Mouse (Mus musculus): Measurements from ENCODE around the gene Echdc3.
A peak's percentile ranks its signal among the peaks of the same experiment; 100 is the strongest.

The Echdc3 gene

GRCm38 (mm10) chr2:6220141-6220805 is 7.4 kb upstream of the Echdc3 start:
- peak; percentile 81 for DNase-seq

GRCm38 (mm10) chr2:6212327-6212723 is 508 bp downstream of the Echdc3 start:
- DNase-seq, result no peak

GRCm38 (mm10) chr2:6210840-6211239 is 2.0 kb downstream of the Echdc3 start:
- no peak for DNase-seq

GRCm38 (mm10) chr2:6209746-6210145 is 3.1 kb downstream of the Echdc3 start:
- DNase-seq, result no peak

- DNase-seq, result no peak
These were observed 3.7 kb downstream of the Echdc3 start for GRCm38 (mm10) chr2:6209116-6209515.

- no peak for DNase-seq
These were observed 5.1 kb downstream of the Echdc3 start for GRCm38 (mm10) chr2:6207736-6208135.

- no peak for DNase-seq
These were observed 16.4 kb downstream of the Echdc3 start for GRCm38 (mm10) chr2:6196363-6196973.

- DNase-seq, result no peak
These were observed 17.2 kb downstream of the Echdc3 start for GRCm38 (mm10) chr2:6195468-6196239.

GRCm38 (mm10) chr2:6194497-6194896 is 18.3 kb downstream of the Echdc3 start:
- DNase-seq, result no peak

GRCm38 (mm10) chr2:6193591-6193973 is 19.3 kb downstream of the Echdc3 start:
- DNase-seq, result no peak

- DNase-seq, result peak; percentile 63
These were observed 19.8 kb downstream of the Echdc3 start for GRCm38 (mm10) chr2:6192820-6193590.

GRCm38 (mm10) chr2:6190036-6190435 is 22.8 kb downstream of the Echdc3 start:
- no peak for DNase-seq

GRCm38 (mm10) chr2:6189675-6189998 is 23.2 kb downstream of the Echdc3 start:
- DNase-seq, result no peak

GRCm38 (mm10) chr2:6188891-6189674 is 23.8 kb downstream of the Echdc3 start:
- no peak for DNase-seq

- DNase-seq, result no peak
These were observed 25.4 kb downstream of the Echdc3 start for GRCm38 (mm10) chr2:6187418-6187817.

- DNase-seq, result no peak
These were observed 25.9 kb downstream of the Echdc3 start for GRCm38 (mm10) chr2:6186913-6187312.

- DNase-seq, result no peak
These were observed 33.1 kb downstream of the Echdc3 start for GRCm38 (mm10) chr2:6179749-6180117.

GRCm38 (mm10) chr2:6178901-6179748 is 33.7 kb downstream of the Echdc3 start:
- DNase-seq, result no peak

GRCm38 (mm10) chr2:6173013-6173412 is 39.8 kb downstream of the Echdc3 start:
- DNase-seq, result no peak

GRCm38 (mm10) chr2:6168560-6168959 is 44.3 kb downstream of the Echdc3 start:
- no peak for DNase-seq

GRCm38 (mm10) chr2:6167843-6168558 is 44.8 kb downstream of the Echdc3 start:
- peak; percentile 75 for DNase-seq

Measured in cerebellum, adult 8-10 months (tissue).